9 mouse cellular contexts compared by ENCODE assay signal in genomic region chr15:79669195-79669594, GRCm38 (mm10). TPM values are rescaled to one million over a fixed set of nuclear protein-coding genes. Genes with fewer than 3 reads are reported as not detected.
DNase-seq lines count a peak whose midpoint lies in the region; ATAC-seq and TF ChIP-seq lines count a peak whose summit lies in the region.
"Had no signal": no experiment of that assay in that cellular context is flagged by ENCODE, and none has a peak within 500 bp of the region (broad histone marks: within the 10 kb centered on the region; RNA-seq: fewer than 3 reads in every experiment).

No protein-coding gene starts in this region.

- TF ChIP-seq POLR2A in kidney, adult 2 months (IDR thresholded peaks at IDR 0.05; ENCODE audit: low read depth, low read length), result no peak
- TF ChIP-seq POLR2A in testis, adult 2 months (IDR thresholded peaks at IDR 0.05; ENCODE audit: control insufficient read depth, low read depth, low read length), result no peak

- WGBS in kidney, adult 2 months, result 51% methylated on average over 10 of the region's 10 CpGs
- WGBS in kidney, embryonic 14.5 days, result 69% methylated on average over 10 of the region's 10 CpGs

- H3K9ac ChIP-seq in kidney, embryonic 14.5 days (ENCODE audit: low read depth, low read length), result no peak overlapping the region

- peak; percentile 28 to 41 for DNase-seq in adrenal gland, postnatal 36 days
- DNase-seq in adrenal gland, postnatal 4 days (ENCODE audit: low spot score in 2 of 2), result no peak
- peak; percentile 36 for DNase-seq in kidney, adult 2 months
- no peak for DNase-seq in testis, postnatal 10 days (ENCODE audit: low spot score)
- DNase-seq in B cell, adult 2 months, result no peak

- TF ChIP-seq CTCF in kidney, adult 2 months (conservative IDR thresholded peaks at IDR 0.05; ENCODE audit: insufficient read depth, insufficient read length, low read depth, low read length), result peak; percentile 28; the same call in 1 of the 2 replicates
- 0 out of 2 replicates have a peak, but pooled peaks have one; percentile 13 for TF ChIP-seq CTCF in testis, adult 2 months (IDR thresholded peaks at IDR 0.05; ENCODE audit: control insufficient read depth, insufficient read depth, insufficient replicate concordance, low read depth, low read length)

- H3K27ac ChIP-seq in kidney, adult 2 months (ENCODE audit: insufficient read depth, low read depth, low read length), result no peak overlapping the region
- H3K27ac ChIP-seq in kidney, embryonic 14.5 days (ENCODE audit: low read depth, low read length), result no peak overlapping the region
- no peak overlapping the region for H3K27ac ChIP-seq in testis, adult 2 months (ENCODE audit: control insufficient read depth, insufficient read depth, low read depth, low read length)
- H3K27ac ChIP-seq: macrophage had no signal

- no peak for ATAC-seq in kidney, embryonic 14.5 days (ENCODE audit: low FRiP score, low TSS enrichment)
- no peak for ATAC-seq in cerebellum, adult (ENCODE audit: insufficient number of reproducible peaks, low FRiP score, low TSS enrichment)

- H3K4me2 ChIP-seq in kidney, embryonic 14.5 days (replicated peaks; ENCODE audit: low read depth, low read length), result no peak overlapping the region

- no peak overlapping the region for H3K4me3 ChIP-seq in kidney, adult 2 months (ENCODE audit: insufficient read depth, low read depth, low read length)
- H3K4me3 ChIP-seq in kidney, embryonic 14.5 days (ENCODE audit: low read length), result no peak overlapping the region
- no peak overlapping the region for H3K4me3 ChIP-seq in testis, adult 2 months (ENCODE audit: control insufficient read depth, low read depth, low read length)

- no peaks in the 10 kb centered on the region; the same call in 1 of the 2 replicates for H3K4me1 ChIP-seq in kidney, adult 2 months (ENCODE audit: control insufficient read depth, insufficient read depth, low read length)
- H3K4me1 ChIP-seq in kidney, embryonic 14.5 days (ENCODE audit: control insufficient read depth, insufficient read depth, low read length), result peaks cover 5% of the 10 kb centered on the region; the same call in 1 of the 2 replicates
- peaks cover 5% of the 10 kb centered on the region for H3K4me1 ChIP-seq in testis, adult 2 months (ENCODE audit: control insufficient read depth, insufficient read depth, low read length)

- H3K27me3 ChIP-seq in kidney, adult 2 months (replicated peaks; ENCODE audit: control insufficient read depth, insufficient read depth, low read length), result no peaks in the 10 kb centered on the region
- no peaks in the 10 kb centered on the region for H3K27me3 ChIP-seq in kidney, embryonic 14.5 days (ENCODE audit: control insufficient read depth, insufficient read depth, low read length)
- H3K27me3 ChIP-seq in testis, adult 2 months (ENCODE audit: control insufficient read depth, insufficient read depth, low read length), result no peaks in the 10 kb centered on the region

- no peaks in the 10 kb centered on the region for H3K9me3 ChIP-seq in kidney, embryonic 14.5 days (ENCODE audit: control insufficient read depth, low read length)

- H3K36me3 ChIP-seq in kidney, adult 2 months (ENCODE audit: control insufficient read depth, insufficient read depth, low read length), result no peaks in the 10 kb centered on the region; the same call in 1 of the 2 replicates
- peaks cover 35% of the 10 kb centered on the region for H3K36me3 ChIP-seq in kidney, embryonic 14.5 days (ENCODE audit: control insufficient read depth, insufficient read depth, low read length)
- no peaks in the 10 kb centered on the region; the same call in 1 of the 2 replicates for H3K36me3 ChIP-seq in testis, adult 2 months (ENCODE audit: control insufficient read depth, insufficient read depth, low read length)

RNA-seq across cellular contexts. Expression of gene Tomm22, which starts 1.5 kb away (rescaled TPM):
- 100 to 1,000 TPM; 110 to 112 TPM for total RNA-seq in adrenal gland, postnatal 36 days (2021)
- total RNA-seq in adrenal gland, postnatal 4 days (2021), result 100 to 1,000 TPM; 150 to 153 TPM
- 38.2 and 52.5 TPM in 2 replicates for polyA plus RNA-seq in kidney, adult 2 months (2012; rRNA removed)
- polyA plus RNA-seq in kidney, embryonic 14.5 days (2014; fragmentation: Nextera tagmentation; extraction: Ambion mirVana), result 274 and 346 TPM in 2 replicates
- 301 and 361 TPM in 2 replicates for polyA plus RNA-seq in testis, adult 2 months (2012; rRNA removed)

RNA-seq across cellular contexts. Expression of gene Cby1, which starts 10.2 kb away (rescaled TPM):
- total RNA-seq in adrenal gland, postnatal 36 days (2021), result 10 to 100 TPM; 15.9 to 24.7 TPM
- total RNA-seq in adrenal gland, postnatal 4 days (2021), result 10 to 100 TPM; 27.4 to 32.6 TPM
- 12.0 and 15.1 TPM in 2 replicates for polyA plus RNA-seq in kidney, adult 2 months (2012; rRNA removed)
- 52.4 and 56.0 TPM in 2 replicates for polyA plus RNA-seq in kidney, embryonic 14.5 days (2014; fragmentation: Nextera tagmentation; extraction: Ambion mirVana)
- polyA plus RNA-seq in testis, adult 2 months (2012; rRNA removed), result 57.1 and 58.1 TPM in 2 replicates

RNA-seq across cellular contexts. Expression of gene Fam227a, which starts 10.4 kb away (rescaled TPM):
- total RNA-seq in adrenal gland, postnatal 36 days (2021), result 1 to 10 TPM; 2.4 to 2.8 TPM
- total RNA-seq in adrenal gland, postnatal 4 days (2021), result 1 to 10 TPM; 5.3 to 5.6 TPM
- polyA plus RNA-seq in kidney, adult 2 months (2012; rRNA removed), result 1.3 and 1.5 TPM in 2 replicates
- 1.6 and 2.7 TPM in 2 replicates for polyA plus RNA-seq in kidney, embryonic 14.5 days (2014; fragmentation: Nextera tagmentation; extraction: Ambion mirVana)
- 20.0 and 20.4 TPM in 2 replicates for polyA plus RNA-seq in testis, adult 2 months (2012; rRNA removed)

RNA-seq across cellular contexts. Expression of gene Josd1, which starts 18.5 kb away (rescaled TPM):
- total RNA-seq in adrenal gland, postnatal 36 days (2021), result 10 to 100 TPM; 33.8 to 36.4 TPM
- total RNA-seq in adrenal gland, postnatal 4 days (2021), result 10 to 100 TPM; 29.3 to 33.5 TPM
- polyA plus RNA-seq in kidney, adult 2 months (2012; rRNA removed), result 19.5 and 19.9 TPM in 2 replicates
- 11.9 and 13.0 TPM in 2 replicates for polyA plus RNA-seq in kidney, embryonic 14.5 days (2014; fragmentation: Nextera tagmentation; extraction: Ambion mirVana)
- polyA plus RNA-seq in testis, adult 2 months (2012; rRNA removed), result 22.6 and 24.9 TPM in 2 replicates

RNA-seq across cellular contexts. Expression of gene Gtpbp1, which starts 21.4 kb away (rescaled TPM):
- 10 to 100 TPM; 25.8 to 27.2 TPM for total RNA-seq in adrenal gland, postnatal 36 days (2021)
- total RNA-seq in adrenal gland, postnatal 4 days (2021), result 10 to 100 TPM; 32.4 to 37.0 TPM
- 29.9 and 35.3 TPM in 2 replicates for polyA plus RNA-seq in kidney, adult 2 months (2012; rRNA removed)
- 20.3 and 31.6 TPM in 2 replicates for polyA plus RNA-seq in kidney, embryonic 14.5 days (2014; fragmentation: Nextera tagmentation; extraction: Ambion mirVana)
- polyA plus RNA-seq in testis, adult 2 months (2012; rRNA removed), result 38.8 and 42.7 TPM in 2 replicates

Comparison
In these comparisons a context has a peak if more than half of its experiments do, and no peak if none do; other contexts are left out.
1. DNase-seq: peak in adrenal gland, postnatal 36 days (2 of 2) and kidney, adult 2 months (single experiment); none in adrenal gland, postnatal 4 days (0 of 2), testis, postnatal 10 days (single experiment) and B cell, adult 2 months (0 of 2).